Mouse (Mus musculus) heart, adult 2 months (tissue): ENCODE measurements around the gene Traf5.

Experiments
- CTCF ChIP-seq: fragments of 200-600 bp; IDR thresholded peaks from 2 replicates; pipeline ENCODE4 v1.8.1; 2022; ENCODE audit warnings: antibody characterized with exemption, mild to moderate bottlenecking, moderate library complexity
- EP300 ChIP-seq: fragments of 200-500 bp; IDR thresholded peaks from 2 replicates; pipeline ENCODE4 v1.6.1; 2011; ENCODE audit warnings: low read depth, low read length, control low read depth; ENCODE audit not compliant: insufficient read depth
- POLR2A ChIP-seq: fragments of 200-500 bp; IDR thresholded peaks from 2 replicates; pipeline ENCODE4 v1.6.1; 2011; ENCODE audit warnings: mild to moderate bottlenecking, low read depth, low read length, control low read depth; ENCODE audit not compliant: insufficient read depth

GRCm38 (mm10) chr1:191992040-191992780, 100.1 kb downstream of the Traf5 start:
- no peak for TF ChIP-seq CTCF
- TF ChIP-seq POLR2A = no peak
- TF ChIP-seq EP300 = no peak
